Mouse (Mus musculus) CD4-positive helper T cell, adult 2 months (primary cell): ENCODE measurements around the gene Erg.

ENCODE experiments used
- DNase-seq: peaks from one replicate; pipeline ENCODE4 v3.0.0-alpha.2; 2012; ENCODE audit warnings: low read depth, missing footprints, low spot score

The Erg gene

GRCm38 (mm10) chr16:95585541-95586310 lies 667 bp downstream of the Erg start:
- peak; percentile 66 for DNase-seq

- no peak for DNase-seq
Measured at GRCm38 (mm10) chr16:95584751-95585528, 1.5 kb downstream of the Erg start.

- DNase-seq: no peak
Measured at GRCm38 (mm10) chr16:95579289-95579688, 7.1 kb downstream of the Erg start.

- no peak for DNase-seq
Measured at GRCm38 (mm10) chr16:95573163-95573562, 13.2 kb downstream of the Erg start.

- DNase-seq: peak; percentile 23
Measured at GRCm38 (mm10) chr16:95570616-95571015, 15.8 kb downstream of the Erg start.

- no peak for DNase-seq
Measured at GRCm38 (mm10) chr16:95556834-95557233, 29.6 kb downstream of the Erg start.

- no peak for DNase-seq
Measured at GRCm38 (mm10) chr16:95553136-95553535, 33.3 kb downstream of the Erg start.

GRCm38 (mm10) chr16:95552495-95552894 lies 33.9 kb downstream of the Erg start:
- no peak for DNase-seq

GRCm38 (mm10) chr16:95550496-95550895 lies 35.9 kb downstream of the Erg start:
- DNase-seq: no peak

GRCm38 (mm10) chr16:95544753-95545152 lies 41.6 kb downstream of the Erg start:
- DNase-seq: no peak

GRCm38 (mm10) chr16:95543471-95543870 lies 42.9 kb downstream of the Erg start:
- DNase-seq: no peak

GRCm38 (mm10) chr16:95535151-95535550 lies 51.2 kb downstream of the Erg start:
- DNase-seq: no peak

- DNase-seq: no peak
Measured at GRCm38 (mm10) chr16:95532387-95533077, 53.9 kb downstream of the Erg start.

- DNase-seq: no peak
Measured at GRCm38 (mm10) chr16:95527561-95527960, 58.8 kb downstream of the Erg start.

GRCm38 (mm10) chr16:95519520-95519919 lies 66.9 kb downstream of the Erg start:
- no peak for DNase-seq

GRCm38 (mm10) chr16:95506051-95506450 lies 80.3 kb downstream of the Erg start:
- no peak for DNase-seq

- DNase-seq: no peak
Measured at GRCm38 (mm10) chr16:95496582-95497300, 89.7 kb downstream of the Erg start.

- DNase-seq: no peak
Measured at GRCm38 (mm10) chr16:95494108-95494507, 92.3 kb downstream of the Erg start.

GRCm38 (mm10) chr16:95493336-95493735 lies 93.1 kb downstream of the Erg start:
- no peak for DNase-seq

GRCm38 (mm10) chr16:95492146-95492545 lies 94.2 kb downstream of the Erg start:
- no peak for DNase-seq

GRCm38 (mm10) chr16:95490386-95490785 lies 96.0 kb downstream of the Erg start:
- no peak for DNase-seq
